Mouse (Mus musculus) adrenal gland, postnatal 10 days (tissue): ENCODE measurements around the gene Cdkl5. TPM values are rescaled to one million over a fixed set of nuclear protein-coding genes. Genes with fewer than 3 reads are reported as not detected.
"Not testable (repeated sequence)": the region's sequence is repeated elsewhere in the genome, so short reads cannot be mapped to it uniquely, and the experiment has no call there.

Source experiments
- DNase-seq: peaks from one replicate; pipeline ENCODE4 v3.0.0; 2021; ENCODE audit warnings: mixed read lengths
- total RNA-seq, 2 experiments: library from RNA; stranded (reverse); gene quantifications; 2 replicates each; pipeline ENCODE4 v1.2.3; 2021

Cdkl5 gene
- total RNA-seq, 2 experiments from 2014 or later, result 10.0 to 10.9 TPM

DNA sequence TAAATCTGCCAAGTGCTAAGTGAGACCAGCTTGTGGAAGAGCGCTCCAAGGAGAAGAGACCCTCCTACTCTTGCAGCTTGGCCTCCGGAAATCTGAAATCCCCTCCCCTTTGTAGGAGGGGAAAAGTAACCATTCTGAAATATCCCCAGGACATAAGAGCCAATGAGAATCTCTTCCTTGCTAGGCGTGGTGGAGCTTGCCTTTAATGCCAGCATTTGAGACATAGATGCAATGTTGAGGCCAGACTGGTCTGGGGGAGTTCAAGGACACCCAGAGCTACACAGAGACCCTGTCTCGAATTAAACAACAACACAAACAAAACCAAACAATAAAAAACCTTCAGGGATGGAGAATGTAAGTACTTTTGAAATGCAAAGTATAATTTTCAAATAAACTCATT, 87.6 kb downstream of the Cdkl5 start, which contains the start of gene Gja6:
TSS of gene Gja6 (minus strand) at position 101 of the 400 bp plus-strand sequence.
- no peak for DNase-seq

DNA sequence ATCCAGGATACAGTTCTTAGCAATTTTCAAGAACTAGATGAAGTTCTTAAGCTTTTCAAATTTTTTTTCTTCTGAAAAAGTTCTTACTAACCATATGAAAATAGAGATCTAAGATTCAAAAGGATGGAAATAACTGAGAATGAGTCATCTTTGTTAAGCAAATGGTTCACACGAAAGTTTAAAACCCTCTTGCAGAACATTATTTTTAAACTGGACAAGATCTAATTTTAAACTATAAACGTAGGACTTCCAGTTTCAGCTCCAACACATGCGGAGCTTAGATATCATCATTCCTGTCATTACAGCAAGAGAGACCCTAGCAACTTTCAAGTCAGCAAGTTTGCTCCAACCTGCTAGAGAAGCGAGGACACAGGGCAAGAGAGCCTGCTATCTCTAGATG, 88.0 kb downstream of the Cdkl5 start:
- DNase-seq, result no peak

- DNase-seq, result no peak
Measured at GRCm38 (mm10) chrX:160905913-160906312, 88.6 kb downstream of the Cdkl5 start.

GRCm38 (mm10) chrX:160905041-160905678, 89.3 kb downstream of the Cdkl5 start:
- DNase-seq, result no peak

DNA sequence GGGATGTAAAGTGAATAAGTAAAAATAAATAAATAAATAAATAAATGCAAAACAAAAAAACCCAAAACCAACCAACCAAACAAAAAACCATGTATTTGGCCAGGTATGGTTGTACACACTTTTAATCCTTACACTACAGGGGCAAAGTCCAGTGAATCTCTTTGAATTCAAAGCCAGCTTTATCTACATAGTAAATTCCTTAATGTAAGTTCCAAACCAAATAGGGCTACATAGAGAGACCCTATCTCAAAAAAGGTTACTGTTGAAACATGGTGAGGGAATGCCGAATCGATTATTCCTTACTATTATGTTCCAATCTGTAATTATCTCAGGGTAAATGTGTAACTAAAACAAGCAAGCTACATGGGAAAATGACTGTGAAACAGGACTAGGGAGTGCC, 93.4 kb downstream of the Cdkl5 start:
- no peak for DNase-seq

GRCm38 (mm10) chrX:160892077-160892476, 102.4 kb downstream of the Cdkl5 start:
- no peak for DNase-seq

GRCm38 (mm10) chrX:160886301-160886700, 108.2 kb downstream of the Cdkl5 start:
- no peak for DNase-seq

DNA sequence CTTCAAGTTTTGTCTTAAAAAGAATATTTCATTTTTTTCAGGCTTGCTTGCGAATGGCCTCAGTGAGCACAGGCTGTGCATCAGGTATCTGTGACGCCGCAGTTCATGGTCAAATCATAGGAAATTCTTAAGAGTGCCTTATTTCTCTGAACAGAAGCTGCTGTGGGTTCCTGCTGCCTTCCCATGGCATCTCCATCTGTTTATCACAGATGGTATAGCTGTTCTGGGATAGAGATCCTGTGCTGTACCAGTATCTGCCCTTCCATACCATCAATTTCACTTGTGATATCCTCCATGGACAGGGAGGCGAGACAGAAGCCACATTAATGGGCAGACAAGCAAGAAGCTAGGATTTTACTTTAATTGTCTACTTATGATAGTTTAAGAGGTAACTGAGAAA, 127.9 kb downstream of the Cdkl5 start:
- DNase-seq, result no peak

DNA sequence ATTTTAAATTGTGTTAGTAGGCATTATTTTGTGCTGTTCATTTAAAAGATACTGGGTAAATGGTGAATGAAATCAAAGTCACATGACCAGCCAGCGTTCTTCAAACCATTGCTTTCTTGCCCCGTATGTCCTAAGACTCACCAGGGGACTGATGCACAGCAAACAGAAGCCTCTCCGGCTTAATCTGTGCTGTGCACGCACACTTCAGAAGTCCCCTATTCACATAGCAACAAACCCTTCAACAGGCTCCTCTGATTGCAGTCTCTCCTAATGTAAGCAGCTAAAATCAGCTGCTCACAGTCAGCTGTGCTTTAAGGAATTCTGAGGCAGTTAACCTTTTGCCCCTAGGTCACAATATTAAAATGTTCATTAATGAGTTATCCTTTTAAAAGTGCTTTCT, 129.5 kb downstream of the Cdkl5 start:
- DNase-seq, result no peak

DNA sequence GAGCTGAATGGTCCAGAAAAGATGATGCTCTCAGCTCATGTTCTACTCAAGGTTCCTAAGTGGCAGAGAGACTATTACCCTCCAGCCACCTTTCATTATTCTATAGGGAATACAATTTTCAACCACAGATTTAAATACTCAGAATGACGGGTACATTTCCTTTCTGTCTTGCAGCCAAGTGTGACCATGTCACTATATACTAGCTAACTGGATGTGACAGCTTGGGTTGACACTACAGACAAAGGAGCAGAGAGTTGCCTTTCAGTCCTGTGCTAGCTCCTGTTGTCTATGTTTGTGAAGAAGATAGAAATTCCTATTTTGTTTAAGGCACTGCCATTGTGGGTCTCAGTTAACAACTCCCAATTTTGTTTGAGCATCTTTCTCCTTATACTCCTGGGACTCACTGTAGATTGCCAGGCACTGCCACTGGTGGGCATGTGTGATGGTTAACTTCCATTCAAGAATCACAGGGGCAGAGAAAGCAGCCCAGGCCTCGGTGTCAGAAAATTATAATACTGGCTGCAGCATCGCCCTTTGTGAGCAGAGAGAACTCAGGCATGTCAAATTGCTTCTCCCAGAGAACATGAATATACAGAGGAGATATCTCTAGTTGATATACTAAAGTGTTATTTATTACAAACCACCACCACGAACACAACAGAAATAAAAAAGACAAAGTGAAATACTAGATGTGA, 130.7 kb downstream of the Cdkl5 start:
- no peak for DNase-seq

GRCm38 (mm10) chrX:160808226-160808625, 186.3 kb downstream of the Cdkl5 start:
- no peak for DNase-seq

DNA sequence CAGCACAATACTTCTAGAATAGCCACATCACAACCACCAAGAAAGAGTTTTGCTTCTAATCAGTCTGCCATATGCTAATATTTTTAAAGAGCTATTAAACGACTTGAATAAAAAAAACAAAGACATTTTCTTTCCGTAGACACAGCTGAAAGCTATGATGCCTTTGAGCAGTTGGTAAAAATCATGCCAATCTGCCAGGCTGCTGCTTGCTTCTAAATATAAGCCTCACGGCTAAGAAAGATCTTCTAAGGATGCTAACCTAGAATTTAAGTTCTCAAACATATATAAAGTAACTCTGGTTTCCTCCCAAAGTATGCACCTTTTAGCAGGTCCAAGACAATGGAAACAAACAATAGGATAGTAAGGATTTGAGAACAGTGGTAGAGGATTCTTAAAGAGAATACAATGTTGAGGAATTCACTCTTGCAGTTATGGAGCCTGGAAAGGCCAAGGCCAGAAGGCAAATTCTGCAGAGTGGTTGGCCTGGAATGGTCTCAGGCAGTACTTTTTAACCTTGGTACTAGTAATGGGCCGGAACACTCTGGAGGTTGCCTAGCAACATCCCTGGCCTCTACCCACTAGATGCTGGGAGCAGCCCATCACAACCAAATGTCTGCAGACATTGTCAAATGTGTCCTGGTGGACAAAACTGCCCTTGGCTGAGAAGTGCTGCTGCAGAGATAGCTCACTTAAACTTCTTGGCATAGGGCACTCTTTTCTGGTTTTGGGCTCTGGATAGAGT, 189.9 kb downstream of the Cdkl5 start:
- peak; percentile 48 for DNase-seq

GRCm38 (mm10) chrX:160794920-160795319, 199.6 kb downstream of the Cdkl5 start:
- DNase-seq, result no peak

- no peak for DNase-seq
Measured at GRCm38 (mm10) chrX:160782276-160782675, 212.2 kb downstream of the Cdkl5 start.

GRCm38 (mm10) chrX:160773033-160773432, 221.5 kb downstream of the Cdkl5 start:
- DNase-seq, result no peak

- not testable (repeated sequence) for DNase-seq
Measured at GRCm38 (mm10) chrX:160769622-160770021, 224.9 kb downstream of the Cdkl5 start.

- DNase-seq, result no peak
Measured at GRCm38 (mm10) chrX:160767713-160768112, 226.8 kb downstream of the Cdkl5 start, which contains the start of gene Rs1. Rs1 (plus strand) TSS chrX:160768013.

DNA sequence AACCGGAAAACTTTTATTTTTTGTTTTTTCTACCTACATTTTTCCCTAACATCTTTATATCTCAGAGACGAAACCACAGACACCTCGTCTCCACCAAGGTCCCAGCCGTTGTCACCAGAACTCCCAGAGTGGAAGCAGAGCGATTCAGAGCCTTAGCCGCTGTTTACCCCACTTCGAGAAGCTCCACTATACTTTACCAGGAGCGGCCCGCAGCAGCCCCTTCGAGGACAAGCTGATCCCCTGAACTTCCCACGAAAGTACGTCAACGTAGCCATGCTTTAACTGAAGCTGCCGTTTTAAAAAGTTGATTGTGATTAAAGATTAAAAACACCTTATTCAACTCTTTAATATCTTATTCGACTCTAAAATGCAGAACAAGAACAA, 228.3 kb downstream of the Cdkl5 start:
- no peak for DNase-seq

- DNase-seq, result peak; percentile 95
Measured at GRCm38 (mm10) chrX:160765389-160766232, 228.9 kb downstream of the Cdkl5 start.

DNA sequence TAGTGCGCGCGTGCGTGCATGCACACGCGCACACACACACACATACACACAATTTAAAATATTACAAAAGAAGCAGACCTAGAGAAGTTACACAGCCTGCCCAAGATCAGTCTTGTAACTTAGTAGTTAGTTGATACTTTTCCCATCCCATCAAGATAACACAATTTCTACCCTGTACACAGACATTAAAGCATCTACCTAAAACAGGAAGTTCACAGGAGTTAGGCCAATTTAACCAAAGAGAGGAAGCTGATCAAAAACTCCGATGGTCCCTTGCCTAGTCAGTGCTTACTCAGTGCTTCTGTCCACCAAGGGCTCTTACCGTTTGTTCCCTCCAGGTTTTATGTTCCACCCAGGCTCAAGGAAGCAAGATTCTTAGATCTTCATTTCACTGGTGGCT, 243.7 kb downstream of the Cdkl5 start:
- DNase-seq, result no peak

- no peak for DNase-seq
Measured at GRCm38 (mm10) chrX:160748653-160749052, 245.9 kb downstream of the Cdkl5 start.

DNA sequence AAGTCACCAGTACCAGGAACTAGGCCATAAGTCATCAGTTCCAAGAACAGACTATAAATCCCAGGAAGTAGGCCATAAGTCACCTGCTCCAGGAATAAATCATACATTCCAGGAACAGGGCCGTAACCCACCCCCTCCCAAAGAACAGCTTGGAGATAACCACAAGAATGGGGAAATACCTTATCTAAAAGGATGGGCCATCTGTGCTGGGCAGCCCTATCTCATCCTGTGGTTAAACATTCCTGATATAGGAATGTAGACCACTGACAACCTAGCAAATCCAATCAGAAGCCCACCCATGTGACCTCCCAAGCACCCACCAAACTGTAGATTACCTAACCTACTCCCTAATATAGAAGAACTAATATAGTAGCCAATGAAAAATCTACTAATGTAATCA, 249.1 kb downstream of the Cdkl5 start:
- no peak for DNase-seq
